Comparison of ENCODE assay signal across 11 mouse cellular contexts in the genomic region with DNA sequence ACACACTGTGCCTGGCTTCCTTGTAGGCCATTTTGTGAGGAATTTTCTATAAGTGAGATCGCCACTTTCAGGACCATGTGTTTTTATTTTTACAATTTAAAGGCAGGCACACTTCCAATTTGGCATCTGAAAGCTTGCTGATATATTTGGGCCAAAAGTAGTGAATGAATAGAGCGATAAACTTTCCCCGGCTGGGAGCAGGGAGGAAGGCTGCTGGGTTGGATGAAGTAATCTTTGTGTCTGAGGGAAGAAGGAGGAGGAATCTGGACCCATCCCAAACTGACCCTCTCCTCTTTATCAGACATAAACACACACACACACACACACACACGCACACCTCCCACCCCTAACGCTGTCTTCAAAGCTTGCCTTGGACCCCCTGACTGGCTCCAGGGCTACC. TPM values are rescaled to one million over a fixed set of nuclear protein-coding genes. Genes with fewer than 3 reads are reported as not detected.
DNase-seq lines count a peak whose midpoint lies in the region; ATAC-seq lines count a peak whose summit lies in the region.
"Had no signal": no experiment of that assay in that cellular context is flagged by ENCODE, and none has a peak within 500 bp of the region (broad histone marks: within the 10 kb centered on the region; RNA-seq: fewer than 3 reads in every experiment).

No protein-coding gene starts in this region.

- DNase-seq in cerebellum, adult 11-12 months, result peak; percentile 27
- no peak for DNase-seq in cerebellum, postnatal 14 days
- no peak for DNase-seq in kidney, postnatal 36 days
- peak; percentile 55 for DNase-seq in brain, adult 2 months (ENCODE audit: low read depth, low spot score)
- DNase-seq in ovary, postnatal 36 days (ENCODE audit: low spot score), result no peak
- DNase-seq in adrenal gland, adult 18-20 months (ENCODE audit: low spot score in 2 of 2), result no peak

- no peak overlapping the region for H3K9ac ChIP-seq in kidney, embryonic 15.5 days
- no peak overlapping the region for H3K9ac ChIP-seq in limb, embryonic 15.5 days
- H3K9ac ChIP-seq: liver, embryonic 14.5 days had no signal

- H3K27me3 ChIP-seq in kidney, embryonic 15.5 days, result no peaks in the 10 kb centered on the region
- no peaks in the 10 kb centered on the region for H3K27me3 ChIP-seq in limb, embryonic 15.5 days

- WGBS in kidney, embryonic 15.5 days, result 50% methylated on average over 5 of the region's 5 CpGs
- 12% methylated on average over 5 of the region's 5 CpGs for WGBS in limb, embryonic 15.5 days

- H3K4me3 ChIP-seq in kidney, embryonic 15.5 days (replicated peaks), result no peak overlapping the region
- H3K4me3 ChIP-seq in limb, embryonic 15.5 days, result no peak overlapping the region

- H3K36me3 ChIP-seq in kidney, embryonic 15.5 days, result no peaks in the 10 kb centered on the region
- H3K36me3 ChIP-seq in limb, embryonic 15.5 days, result no peaks in the 10 kb centered on the region

- no peak overlapping the region for H3K4me2 ChIP-seq in kidney, embryonic 15.5 days
- no peak overlapping the region for H3K4me2 ChIP-seq in limb, embryonic 15.5 days

- ATAC-seq in kidney, embryonic 15.5 days (replicated peaks; ENCODE audit: low FRiP score), result no peak
- no peak for ATAC-seq in limb, embryonic 15.5 days (ENCODE audit: insufficient number of reproducible peaks, low FRiP score, low TSS enrichment, low read depth)

- no peaks in the 10 kb centered on the region for H3K9me3 ChIP-seq in kidney, embryonic 15.5 days (replicated peaks)
- H3K9me3 ChIP-seq in limb, embryonic 15.5 days, result no peaks in the 10 kb centered on the region

- peaks cover 33% of the 10 kb centered on the region for H3K4me1 ChIP-seq in kidney, embryonic 15.5 days
- H3K4me1 ChIP-seq in limb, embryonic 15.5 days, result peaks cover 41% of the 10 kb centered on the region

- peak overlapping the region; percentile 32; the same call in 1 of the 2 replicates for H3K27ac ChIP-seq in kidney, embryonic 15.5 days
- peak overlapping the region; percentile 76 for H3K27ac ChIP-seq in limb, embryonic 15.5 days
- H3K27ac ChIP-seq: liver, embryonic 14.5 days had no signal

RNA-seq across cellular contexts. Expression of a gene that starts 8.9 kb away (rescaled TPM):
- 24.6 and 25.0 TPM in 2 replicates for polyA plus RNA-seq in kidney, embryonic 15.5 days (2015; fragmentation: Nextera tagmentation; extraction: Ambion mirVana)
- 24.9 and 26.5 TPM in 2 replicates for polyA plus RNA-seq in limb, embryonic 15.5 days (2015; fragmentation: Nextera tagmentation; extraction: Ambion mirVana)
- total RNA-seq in adrenal gland, adult 18-20 months (2021), result 10 to 100 TPM; 18.1 to 21.2 TPM

RNA-seq across cellular contexts. Expression of a gene that starts 13.0 kb away (rescaled TPM):
- polyA plus RNA-seq in kidney, embryonic 15.5 days (2015; fragmentation: Nextera tagmentation; extraction: Ambion mirVana), result 51.7 and 56.1 TPM in 2 replicates
- 52.6 and 55.7 TPM in 2 replicates for polyA plus RNA-seq in limb, embryonic 15.5 days (2015; fragmentation: Nextera tagmentation; extraction: Ambion mirVana)
- total RNA-seq in adrenal gland, adult 18-20 months (2021), result 10 to 100 TPM; 34.1 to 42.2 TPM

RNA-seq across cellular contexts. Expression of a gene that starts 27.4 kb away (rescaled TPM):
- polyA plus RNA-seq in kidney, embryonic 15.5 days (2015; fragmentation: Nextera tagmentation; extraction: Ambion mirVana), result 0.61 and 1.2 TPM in 2 replicates
- polyA plus RNA-seq in limb, embryonic 15.5 days (2015; fragmentation: Nextera tagmentation; extraction: Ambion mirVana), result not detected in 2 replicates
- total RNA-seq in adrenal gland, adult 18-20 months (2021), result not detected
- total RNA-seq: layer of hippocampus, postnatal 14 days had no signal
- polyA plus RNA-seq: frontal cortex, adult 2 months; liver, embryonic 14.5 days had no signal

Comparison
In these comparisons a context has a peak if more than half of its experiments do, and no peak if none do; other contexts are left out.
1. DNase-seq: peak in cerebellum, adult 11-12 months (single experiment) and brain, adult 2 months (single experiment); none in cerebellum, postnatal 14 days (0 of 2), kidney, postnatal 36 days (0 of 2), ovary, postnatal 36 days (single experiment) and adrenal gland, adult 18-20 months (0 of 2).